Mouse (Mus musculus): ENCODE measurements around the gene Art4. TPM values are rescaled to one million over a fixed set of nuclear protein-coding genes. Genes with fewer than 3 reads are reported as not detected.
"Not testable (repeated sequence)": the region's sequence is repeated elsewhere in the genome, so short reads cannot be mapped to it uniquely, and the experiment has no call there.

Art4 gene
- 10 to 100 TPM; 11.9 to 13.2 TPM for total RNA-seq (2021)

- intact Hi-C loops (cut with DNase I) = loop anchor here (2.0 kb wide), 2 partner anchors 27 to 53 kb away; partner anchors contain the start of gene Hist4h4
- DNase-seq = peak; percentile 60 to 72
These were observed at the start of gene Art4 for GRCm38 (mm10) chr6:136857186-136857872. Gene Art4, minus strand, starts transcription at chr6:136857733.

- peak; percentile 56 to 61 for DNase-seq
- intact Hi-C loops (cut with DNase I) = no loop called here
These were observed 49.4 kb upstream of the Art4 start for GRCm38 (mm10) chr6:136906937-136907293.

- DNase-seq = peak; percentile 49 to 50
- intact Hi-C loops (cut with DNase I) = no loop called here
These were observed 48.9 kb upstream of the Art4 start for GRCm38 (mm10) chr6:136906283-136906936.

- DNase-seq = no peak
- intact Hi-C loops (cut with DNase I) = no loop called here
These were observed 46.4 kb upstream of the Art4 start for GRCm38 (mm10) chr6:136903885-136904470.

GRCm38 (mm10) chr6:136902527-136902926 lies 45.0 kb upstream of the Art4 start:
- no peak for DNase-seq
- intact Hi-C loops (cut with DNase I) = no loop called here

GRCm38 (mm10) chr6:136901010-136901409 lies 43.5 kb upstream of the Art4 start:
- intact Hi-C loops (cut with DNase I) = no loop called here
- DNase-seq = no peak

GRCm38 (mm10) chr6:136900369-136901009 lies 43.0 kb upstream of the Art4 start:
- no peak for DNase-seq

GRCm38 (mm10) chr6:136898954-136899353 lies 41.4 kb upstream of the Art4 start:
- no peak for DNase-seq
- intact Hi-C loops (cut with DNase I) = no loop called here

More at GRCm38 (mm10) chr6:136900369-136901009, 43.0 kb upstream of the Art4 start:
- intact Hi-C loops (cut with DNase I) = no loop called here

GRCm38 (mm10) chr6:136898222-136898621 lies 40.7 kb upstream of the Art4 start:
- DNase-seq = peak; percentile 55 to 58

GRCm38 (mm10) chr6:136897789-136898188 lies 40.3 kb upstream of the Art4 start:
- peak in 1 of 2 experiments; percentile 35 for DNase-seq

More at GRCm38 (mm10) chr6:136898222-136898621, 40.7 kb upstream of the Art4 start:
- intact Hi-C loops (cut with DNase I) = no loop called here

GRCm38 (mm10) chr6:136894532-136895339 lies 37.2 kb upstream of the Art4 start:
- peak; percentile 46 to 49 for DNase-seq
- intact Hi-C loops (cut with DNase I) = no loop called here

More at GRCm38 (mm10) chr6:136897789-136898188, 40.3 kb upstream of the Art4 start:
- intact Hi-C loops (cut with DNase I) = no loop called here

GRCm38 (mm10) chr6:136892002-136892401 lies 34.5 kb upstream of the Art4 start:
- DNase-seq = no peak
- intact Hi-C loops (cut with DNase I) = no loop called here

- intact Hi-C loops (cut with DNase I) = no loop called here
- DNase-seq = no peak
These were observed 32.0 kb upstream of the Art4 start for GRCm38 (mm10) chr6:136889554-136889953.

GRCm38 (mm10) chr6:136889067-136889466 lies 31.5 kb upstream of the Art4 start:
- intact Hi-C loops (cut with DNase I) = no loop called here
- no peak for DNase-seq

GRCm38 (mm10) chr6:136887854-136888253 lies 30.3 kb upstream of the Art4 start:
- DNase-seq = peak; percentile 85 to 89
- intact Hi-C loops (cut with DNase I) = no loop called here

GRCm38 (mm10) chr6:136884766-136885165 lies 27.2 kb upstream of the Art4 start:
- DNase-seq; intact Hi-C loops (cut with DNase I): not testable (repeated sequence)

GRCm38 (mm10) chr6:136883961-136884360 lies 26.4 kb upstream of the Art4 start:
- no peak for DNase-seq
- intact Hi-C loops (cut with DNase I) = no loop called here

GRCm38 (mm10) chr6:136883431-136883915 lies 25.9 kb upstream of the Art4 start:
- DNase-seq = peak in 1 of 2 experiments; percentile 45
- intact Hi-C loops (cut with DNase I) = no loop called here

GRCm38 (mm10) chr6:136881678-136882077 lies 24.1 kb upstream of the Art4 start:
- DNase-seq = no peak
- intact Hi-C loops (cut with DNase I) = no loop called here

GRCm38 (mm10) chr6:136875670-136876069 lies 18.1 kb upstream of the Art4 start, which contains the start of gene Mgp:
Gene Mgp, minus strand, starts transcription at chr6:136875823.
- intact Hi-C loops (cut with DNase I) = no loop called here
- peak; percentile 66 to 68 for DNase-seq

All from heart, postnatal 10 days (tissue).